In genomic region chr2:135711925-135712288, GRCm38 (mm10) we compare ENCODE assay signal across 7 mouse cellular contexts. TPM values are rescaled to one million over a fixed set of nuclear protein-coding genes. Genes with fewer than 3 reads are reported as not detected.
A peak's percentile ranks its signal among the peaks of the same experiment; 100 is the strongest.
DNase-seq lines count a peak whose midpoint lies in the region; ATAC-seq and TF ChIP-seq lines count a peak whose summit lies in the region.

No protein-coding gene starts in this region.

- ATAC-seq in forebrain, embryonic 12.5 days (ENCODE audit: low FRiP score), result peak; percentile 89
- peak; percentile 67; the same call in 1 of the 2 replicates for ATAC-seq in heart, embryonic 13.5 days (ENCODE audit: extremely low read depth, insufficient number of reproducible peaks, low FRiP score, low TSS enrichment)
- ATAC-seq in kidney, embryonic 16.5 days (ENCODE audit: low FRiP score, low TSS enrichment), result peak; percentile 83; the same call in 1 of the 2 replicates
- no peak for ATAC-seq in liver, embryonic 12.5 days

- H3K27ac ChIP-seq in forebrain, embryonic 12.5 days, result peak overlapping the region; percentile 84
- peak overlapping the region; percentile 90 for H3K27ac ChIP-seq in heart, embryonic 13.5 days (replicated peaks)
- H3K27ac ChIP-seq in kidney, embryonic 16.5 days (ENCODE audit: low read length), result peak overlapping the region; percentile 76; the same call in 1 of the 2 replicates
- H3K27ac ChIP-seq in liver, embryonic 12.5 days, result no peak overlapping the region

- no peaks in the 10 kb centered on the region for H3K9me3 ChIP-seq in forebrain, embryonic 12.5 days
- H3K9me3 ChIP-seq in heart, embryonic 13.5 days, result no peaks in the 10 kb centered on the region
- H3K9me3 ChIP-seq in kidney, embryonic 16.5 days (ENCODE audit: low read length), result no peaks in the 10 kb centered on the region
- no peaks in the 10 kb centered on the region for H3K9me3 ChIP-seq in liver, embryonic 12.5 days (replicated peaks)

- peaks cover 43% of the 10 kb centered on the region for H3K4me1 ChIP-seq in forebrain, embryonic 12.5 days
- peaks cover 49% of the 10 kb centered on the region for H3K4me1 ChIP-seq in heart, embryonic 13.5 days
- peaks cover 15% of the 10 kb centered on the region for H3K4me1 ChIP-seq in kidney, embryonic 16.5 days (ENCODE audit: insufficient read depth, low read length)
- H3K4me1 ChIP-seq in liver, embryonic 12.5 days, result peaks cover 45% of the 10 kb centered on the region

- WGBS in forebrain, embryonic 12.5 days, result 4% methylated on average over 8 of the region's 8 CpGs
- 9% methylated on average over 8 of the region's 8 CpGs for WGBS in heart, embryonic 13.5 days
- 22% methylated on average over 8 of the region's 8 CpGs for WGBS in kidney, embryonic 16.5 days
- 29% methylated on average over 8 of the region's 8 CpGs for WGBS in liver, embryonic 12.5 days (ENCODE audit: insufficient replicate concordance)

- H3K27me3 ChIP-seq in forebrain, embryonic 12.5 days, result no peaks in the 10 kb centered on the region
- no peaks in the 10 kb centered on the region for H3K27me3 ChIP-seq in heart, embryonic 13.5 days (replicated peaks)
- H3K27me3 ChIP-seq in kidney, embryonic 16.5 days (ENCODE audit: insufficient read depth, low read length), result no peaks in the 10 kb centered on the region
- H3K27me3 ChIP-seq in liver, embryonic 12.5 days (replicated peaks), result no peaks in the 10 kb centered on the region
- no peaks in the 10 kb centered on the region for H3K27me3 ChIP-seq in myocyte (ENCODE audit: control insufficient read depth, insufficient read depth, insufficient read length)

- peak overlapping the region; percentile 16; the same call in 1 of the 2 replicates for H3K4me3 ChIP-seq in forebrain, embryonic 12.5 days (replicated peaks)
- peak overlapping the region; percentile 30; the same call in 1 of the 2 replicates for H3K4me3 ChIP-seq in heart, embryonic 13.5 days
- H3K4me3 ChIP-seq in kidney, embryonic 16.5 days (ENCODE audit: low read length), result 0 out of 2 replicates have a peak overlapping the region, but pooled peaks have one; percentile 4
- no peak overlapping the region for H3K4me3 ChIP-seq in liver, embryonic 12.5 days
- no peak overlapping the region for H3K4me3 ChIP-seq in myocyte

- H3K9ac ChIP-seq in forebrain, embryonic 12.5 days, result no peak overlapping the region
- H3K9ac ChIP-seq in heart, embryonic 13.5 days, result no peak overlapping the region
- H3K9ac ChIP-seq in kidney, embryonic 16.5 days (replicated peaks; ENCODE audit: low read length), result no peak overlapping the region
- H3K9ac ChIP-seq in liver, embryonic 12.5 days, result no peak overlapping the region

- no peak for TF ChIP-seq POLR2A in myocyte (IDR thresholded peaks at IDR 0.05; ENCODE audit: insufficient read length, low read depth)

- peak overlapping the region; percentile 41 for H3K4me2 ChIP-seq in forebrain, embryonic 12.5 days
- H3K4me2 ChIP-seq in heart, embryonic 13.5 days, result peak overlapping the region; percentile 55
- H3K4me2 ChIP-seq in kidney, embryonic 16.5 days (replicated peaks; ENCODE audit: low read depth, low read length), result peak overlapping the region; percentile 33
- H3K4me2 ChIP-seq in liver, embryonic 12.5 days, result 0 out of 2 replicates have a peak overlapping the region, but pooled peaks have one; percentile 15
- H3K4me2 ChIP-seq in myocyte (ENCODE audit: low read depth), result peak overlapping the region; percentile 65

- DNase-seq in adrenal gland, postnatal 4 days (ENCODE audit: low spot score in 2 of 2), result peak; percentile 39 to 60
- DNase-seq in testis, postnatal 10 days (ENCODE audit: low spot score), result peak; percentile 88

- H3K36me3 ChIP-seq in forebrain, embryonic 12.5 days (replicated peaks), result no peaks in the 10 kb centered on the region
- no peaks in the 10 kb centered on the region for H3K36me3 ChIP-seq in heart, embryonic 13.5 days
- no peaks in the 10 kb centered on the region for H3K36me3 ChIP-seq in kidney, embryonic 16.5 days (ENCODE audit: insufficient read depth, low read length)
- no peaks in the 10 kb centered on the region for H3K36me3 ChIP-seq in liver, embryonic 12.5 days
- no peaks in the 10 kb centered on the region for H3K36me3 ChIP-seq in myocyte (ENCODE audit: control insufficient read depth, insufficient read depth)

- no peaks in the 10 kb centered on the region for H3K79me2 ChIP-seq in myocyte (ENCODE audit: control insufficient read depth, insufficient read depth)

- no peak overlapping the region for H3ac ChIP-seq in myocyte (ENCODE audit: control insufficient read depth, insufficient read length)

TF ChIP-seq in myocyte, 11 proteins besides CTCF, POLR2A, EP300 and RAD21:
- TF ChIP-seq CEBPB (IDR thresholded peaks at IDR 0.05; ENCODE audit: insufficient read depth, poor library complexity, severe bottlenecking) (peak; percentile 100), E2F4 (IDR thresholded peaks at IDR 0.05; ENCODE audit: insufficient read depth) (no peak), USF1 (IDR thresholded peaks at IDR 0.05; ENCODE audit: low read depth) (no peak)

RNA-seq across cellular contexts. Expression of gene Plcb4, which starts 53.1 kb away (rescaled TPM):
- total RNA-seq in adrenal gland, postnatal 4 days (2021), result 10 to 100 TPM; 55.1 to 60.8 TPM
- polyA plus RNA-seq in forebrain, embryonic 12.5 days (2016; fragmentation: Nextera tagmentation; extraction: Ambion mirVana), result 21.2 and 23.5 TPM in 2 replicates
- polyA plus RNA-seq in heart, embryonic 13.5 days (2015; fragmentation: Nextera tagmentation; extraction: Ambion mirVana), result 26.0 and 27.3 TPM in 2 replicates
- 17.3 and 18.9 TPM in 2 replicates for polyA plus RNA-seq in kidney, embryonic 16.5 days (2015; fragmentation: Nextera tagmentation; extraction: Ambion mirVana)
- 5.1 and 5.8 TPM in 2 replicates for polyA plus RNA-seq in liver, embryonic 12.5 days (2016; fragmentation: Nextera tagmentation; extraction: Ambion mirVana)
- polyA plus RNA-seq in myocyte (2012; fragmentation: generic; extraction: Trizol), result 5.3 TPM

Comparison
In these comparisons a context has a peak if more than half of its experiments do, and no peak if none do; other contexts are left out.
1. H3K4me2 ChIP-seq: peak in every context shown above with its lines; median percentile 65 in myocyte; 55 in heart, embryonic 13.5 days; 41 in forebrain, embryonic 12.5 days; 33 in kidney, embryonic 16.5 days; 15 in liver, embryonic 12.5 days.
2. H3K4me3 ChIP-seq: peak in forebrain, embryonic 12.5 days (single experiment), heart, embryonic 13.5 days (single experiment) and kidney, embryonic 16.5 days (single experiment); none in liver, embryonic 12.5 days (single experiment) and myocyte (single experiment).